Mouse (Mus musculus) frontal cortex, postnatal 36 days (tissue): ENCODE results near the gene Slc25a54.

ENCODE experiments used
- DNase-seq, 2 experiments: peaks; one replicate each; pipeline ENCODE4 v3.0.0; 2022; ENCODE audit warnings: low spot score in 2 of 2

The Slc25a54 gene

DNA sequence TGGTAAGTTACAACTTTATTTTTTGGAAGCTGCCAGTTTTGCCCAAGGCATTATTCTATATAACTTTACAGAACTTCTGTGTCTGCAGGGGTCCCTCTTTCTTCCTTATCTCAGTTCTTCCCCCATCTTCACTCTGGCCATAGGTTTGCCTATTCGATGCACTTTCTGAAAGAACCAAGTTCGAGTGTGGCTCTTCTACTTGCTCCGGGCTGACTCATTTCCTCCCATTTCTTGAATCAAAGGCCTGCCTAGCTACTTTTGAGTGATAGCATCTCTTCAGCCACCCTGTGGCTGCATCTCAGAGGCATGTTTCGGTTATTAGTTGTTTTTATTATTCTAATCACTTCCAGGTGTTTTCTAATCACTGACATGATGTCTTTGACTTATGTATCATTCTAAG, 43.8 kb downstream of the Slc25a54 start:
- no peak for DNase-seq

GRCm38 (mm10) chr3:109125531-109125930, 45.3 kb downstream of the Slc25a54 start:
- no peak for DNase-seq

DNA sequence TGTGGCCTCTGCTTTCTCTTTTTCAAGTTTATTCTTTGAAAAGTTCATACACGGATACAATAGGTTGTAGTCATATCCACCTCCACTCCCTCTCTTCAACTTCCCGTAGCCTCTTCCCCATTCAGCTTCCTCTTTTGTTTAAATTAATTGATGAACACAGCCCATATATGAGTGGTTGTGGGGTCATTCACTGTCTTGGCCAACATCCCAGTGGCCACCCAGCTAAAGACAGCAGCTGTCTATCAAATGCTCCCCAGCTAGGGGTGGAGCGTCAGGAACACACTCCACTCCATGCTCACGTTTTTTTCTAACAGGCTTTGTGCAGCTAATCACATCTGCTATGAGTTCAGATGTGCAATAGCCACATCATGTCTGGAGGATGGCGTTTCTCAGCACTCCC, 49.5 kb downstream of the Slc25a54 start:
- no peak for DNase-seq

DNA sequence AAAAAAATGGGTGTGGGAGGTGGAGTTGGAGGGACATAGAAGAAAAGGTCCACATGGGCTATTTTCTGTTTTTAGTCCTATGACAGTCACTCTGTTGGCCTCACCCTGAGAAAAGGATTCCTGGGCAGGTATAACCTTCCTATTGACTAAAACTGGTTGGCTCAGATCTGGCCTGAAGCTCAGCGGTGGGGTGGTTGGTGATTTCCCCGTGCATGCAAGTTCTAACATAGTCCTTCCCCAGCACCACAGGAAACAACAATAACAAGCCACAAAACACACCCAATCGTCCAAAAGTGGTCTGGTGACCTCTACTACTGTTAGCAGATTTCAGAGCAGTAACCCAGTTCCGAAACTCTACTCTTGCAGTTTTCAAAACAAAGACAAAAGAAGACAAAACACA, 52.7 kb downstream of the Slc25a54 start:
- DNase-seq: no peak

- no peak for DNase-seq
Observed at GRCm38 (mm10) chr3:109134036-109134435, 53.8 kb downstream of the Slc25a54 start.

- no peak for DNase-seq
Observed at GRCm38 (mm10) chr3:109135352-109135751, 55.1 kb downstream of the Slc25a54 start.

DNA sequence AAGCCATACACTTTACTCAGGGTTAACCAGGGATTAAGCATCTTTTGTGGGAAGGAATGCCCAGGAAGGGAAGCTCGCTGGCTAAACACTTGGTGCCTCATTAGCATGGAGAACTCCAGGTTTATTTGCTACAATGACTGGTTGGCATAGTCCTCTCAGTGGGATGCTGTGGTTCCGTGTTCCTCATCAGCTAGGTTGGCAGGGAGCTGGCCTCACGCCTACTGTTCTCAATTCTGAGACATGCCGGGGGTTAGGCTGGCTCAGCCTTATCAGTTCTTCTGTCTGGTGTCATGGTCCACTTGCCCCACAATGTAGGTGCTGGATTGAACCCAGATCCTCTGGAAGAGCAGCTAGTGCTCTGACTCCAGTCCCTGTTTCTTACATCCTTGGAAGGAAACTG, 72.3 kb downstream of the Slc25a54 start:
- DNase-seq: no peak

DNA sequence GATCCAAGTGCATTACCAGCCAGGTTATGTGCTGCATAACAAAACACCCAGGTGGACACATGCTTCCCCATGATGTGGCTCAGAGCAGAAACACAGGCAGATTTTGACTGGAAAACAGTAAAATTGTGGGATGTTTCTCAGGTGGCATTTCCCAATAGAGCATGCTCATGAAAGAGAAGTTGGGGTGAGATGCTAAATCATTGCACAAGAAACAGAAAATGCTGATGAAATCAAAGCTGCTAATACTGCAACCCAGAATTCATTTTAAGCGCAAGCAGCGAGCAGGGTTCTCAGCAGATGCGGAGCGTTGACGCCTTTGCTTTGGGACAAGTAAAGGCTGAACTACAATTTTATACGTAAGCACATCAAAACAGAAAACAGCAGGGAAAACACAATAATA, 73.1 kb downstream of the Slc25a54 start:
- no peak for DNase-seq

DNA sequence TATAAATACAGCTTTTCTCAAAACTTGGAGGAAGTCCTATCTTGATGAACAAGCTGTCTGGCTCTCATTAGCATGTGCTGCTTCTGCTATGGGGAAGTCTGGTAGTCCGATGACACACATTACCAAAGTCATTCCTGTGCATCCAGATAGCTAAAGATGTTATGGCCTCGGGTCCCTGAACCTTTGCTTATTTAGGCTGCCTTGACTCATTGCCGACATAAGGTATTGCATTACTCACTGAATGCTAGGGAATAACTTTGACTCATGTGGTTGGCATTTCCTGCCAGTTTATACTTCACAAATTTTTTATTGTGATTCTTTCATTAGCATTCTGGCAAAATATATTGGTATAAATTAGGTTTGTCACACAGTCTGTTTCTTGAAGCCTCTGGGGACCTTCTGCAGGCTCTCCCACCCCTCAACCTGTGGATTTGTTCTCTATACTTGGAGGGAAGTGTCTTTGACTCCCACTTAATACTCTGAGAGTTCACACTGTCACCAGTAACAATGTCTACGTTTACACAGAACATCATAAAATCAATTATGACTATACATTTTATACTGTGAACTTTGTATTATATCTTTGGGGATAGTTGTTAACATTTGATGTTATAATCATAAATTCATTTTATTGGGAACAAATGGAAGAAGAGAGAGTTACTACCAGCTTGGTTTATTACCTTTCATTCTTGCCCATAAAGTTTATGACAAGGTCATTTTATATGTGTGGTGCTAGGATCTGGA, 75.8 kb downstream of the Slc25a54 start:
- DNase-seq: no peak

- DNase-seq: no peak
Observed at GRCm38 (mm10) chr3:109157481-109157880, 77.2 kb downstream of the Slc25a54 start.

GRCm38 (mm10) chr3:109164088-109164487, 83.8 kb downstream of the Slc25a54 start:
- no peak for DNase-seq

DNA sequence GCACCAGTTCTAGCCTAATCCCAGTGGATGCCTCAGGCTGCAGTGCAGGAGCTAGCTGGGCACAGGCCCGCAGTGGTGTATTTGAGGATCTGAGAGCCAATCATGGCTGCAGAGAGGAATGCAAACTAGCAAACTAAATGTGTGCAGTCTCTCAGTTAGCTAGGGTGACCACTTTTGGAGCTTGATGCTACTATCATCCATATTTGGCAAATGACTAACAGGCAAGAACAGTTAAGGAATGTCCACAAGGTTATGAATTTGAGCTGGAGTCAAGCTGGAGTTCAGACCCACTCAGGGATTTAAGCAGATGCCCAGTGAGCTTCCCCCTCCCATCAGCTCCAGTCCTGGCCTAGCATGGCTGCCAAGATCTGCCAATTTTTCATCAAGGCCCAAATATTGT, 84.4 kb downstream of the Slc25a54 start:
- DNase-seq: no peak

DNA sequence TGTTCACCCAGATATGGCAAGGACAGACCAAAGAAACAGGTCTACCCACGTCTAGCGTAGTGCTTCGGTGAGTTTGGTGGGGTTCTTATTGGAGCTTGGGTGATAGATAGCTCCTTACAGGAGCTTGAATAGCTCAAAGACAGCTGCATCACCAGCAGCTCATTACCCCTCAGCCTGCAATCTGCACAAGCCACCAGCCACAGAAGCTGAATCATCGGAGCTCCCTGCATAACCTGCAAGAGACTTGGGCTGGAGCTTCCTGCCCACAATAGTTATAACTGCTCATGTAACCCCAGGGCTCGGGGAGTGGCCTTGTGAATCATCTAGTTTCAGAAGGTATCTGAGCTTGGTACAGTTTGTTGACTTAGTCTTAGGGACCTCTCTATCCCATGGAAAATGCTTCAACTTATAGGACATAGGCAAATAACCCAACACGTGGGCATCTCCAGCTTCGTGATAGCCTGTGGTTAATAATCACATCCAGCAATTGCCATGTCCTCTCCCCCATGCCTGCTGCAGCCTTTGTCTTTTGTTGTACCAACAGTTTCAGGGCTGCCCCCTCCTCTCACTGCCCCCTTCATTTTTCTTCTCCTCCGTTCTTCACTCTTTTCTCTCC, 85.1 kb downstream of the Slc25a54 start:
- no peak for DNase-seq
